Mouse (Mus musculus) left cerebral cortex, postnatal 10 days (tissue): ENCODE results near the gene Plekha7. TPM values are rescaled to one million over a fixed set of nuclear protein-coding genes. Genes with fewer than 3 reads are reported as not detected.
A peak's percentile ranks its signal among the peaks of the same experiment; 100 is the strongest.

Experiments
- DNase-seq, 2 experiments: peaks; one replicate each; pipeline ENCODE4 v3.0.0; 2021 to 2022; ENCODE audit warnings: low spot score in 2 of 2, mixed read lengths in 1 of 2; ENCODE audit errors: extremely low spot score in 1 of 2
- intact Hi-C: fragments of 180-260 bp; cut with DNase I; formaldehyde crosslinking; loops from one replicate; pipeline ENCODE4 v1.15.1; 2025
- total RNA-seq, 2 experiments: library from RNA; stranded (reverse); gene quantifications; 2 replicates each; pipeline ENCODE4 v1.2.3; 2021

The Plekha7 gene
- total RNA-seq, 2 experiments from 2014 or later = 18.7 to 23.6 TPM

- peak in 1 of 2 experiments; percentile 56 for DNase-seq
- intact Hi-C loops = no loop called here
Observed at GRCm38 (mm10) chr7:116237157-116237981, 70.8 kb downstream of the Plekha7 start.

GRCm38 (mm10) chr7:116236608-116237007, 71.6 kb downstream of the Plekha7 start:
- no peak for DNase-seq
- intact Hi-C loops = no loop called here

- intact Hi-C loops = loop anchor here (5.0 kb wide), 1 partner anchor 72 kb away; no protein-coding TSS in a partner anchor
- no peak for DNase-seq
Observed at GRCm38 (mm10) chr7:116234287-116234806, 73.8 kb downstream of the Plekha7 start.

GRCm38 (mm10) chr7:116230811-116231609, 77.2 kb downstream of the Plekha7 start:
- DNase-seq = no peak
- intact Hi-C loops = loop anchor here (5.0 kb wide), 1 partner anchor 69 kb away; no protein-coding TSS in a partner anchor

GRCm38 (mm10) chr7:116226877-116227282, 81.3 kb downstream of the Plekha7 start:
- DNase-seq = no peak
- intact Hi-C loops = no loop called here

GRCm38 (mm10) chr7:116226316-116226715, 81.9 kb downstream of the Plekha7 start:
- intact Hi-C loops = no loop called here
- DNase-seq = no peak

- intact Hi-C loops = no loop called here
- DNase-seq = no peak
Observed at GRCm38 (mm10) chr7:116224543-116224942, 83.6 kb downstream of the Plekha7 start.

- DNase-seq = no peak
- intact Hi-C loops = no loop called here
Observed at GRCm38 (mm10) chr7:116223010-116223783, 85.0 kb downstream of the Plekha7 start.

- intact Hi-C loops = no loop called here
- DNase-seq = no peak
Observed at GRCm38 (mm10) chr7:116222288-116223009, 85.7 kb downstream of the Plekha7 start.

- no peak for DNase-seq
- intact Hi-C loops = no loop called here
Observed at GRCm38 (mm10) chr7:116221883-116222282, 86.3 kb downstream of the Plekha7 start.

GRCm38 (mm10) chr7:116220103-116220707, 88.0 kb downstream of the Plekha7 start:
- intact Hi-C loops = no loop called here
- DNase-seq = no peak

- intact Hi-C loops = no loop called here
- no peak for DNase-seq
Observed at GRCm38 (mm10) chr7:116217747-116218146, 90.4 kb downstream of the Plekha7 start.

GRCm38 (mm10) chr7:116211904-116212303, 96.3 kb downstream of the Plekha7 start:
- no peak for DNase-seq
- intact Hi-C loops = loop anchor here (5.0 kb wide), 1 partner anchor 50 kb away; no protein-coding TSS in a partner anchor

- intact Hi-C loops = loop anchor here (5.0 kb wide), 1 partner anchor 48 kb away; no protein-coding TSS in a partner anchor
- DNase-seq = no peak
Observed at GRCm38 (mm10) chr7:116209926-116210631, 98.1 kb downstream of the Plekha7 start.

GRCm38 (mm10) chr7:116208880-116209279, 99.3 kb downstream of the Plekha7 start:
- DNase-seq = no peak
- intact Hi-C loops = no loop called here

GRCm38 (mm10) chr7:116206806-116207571, 101.2 kb downstream of the Plekha7 start:
- intact Hi-C loops = no loop called here
- DNase-seq = no peak
